Mouse (Mus musculus) heart, adult 2 months (tissue): Measurements from ENCODE around the gene Mettl25. TPM values are rescaled to one million over a fixed set of nuclear protein-coding genes. Genes with fewer than 3 reads are reported as not detected.

Experiments used
- DNase-seq, 2 experiments: peaks; one replicate each; pipeline ENCODE4 v3.0.0; 2021
- H3K27ac ChIP-seq: fragments of 200-600 bp; 2 replicates; pipeline ENCODE4 v1.8.1; 2022
- H3K27me3 ChIP-seq: fragments of 200-500 bp; 2 replicates; pipeline ENCODE4 v1.6.1; 2012; ENCODE audit warnings: mild to moderate bottlenecking, low read length, inconsistent platforms, mixed read lengths; ENCODE audit not compliant: control insufficient read depth, insufficient read depth
- H3K36me3 ChIP-seq: fragments of 200-500 bp; 2 replicates; pipeline ENCODE4 v1.6.1; 2012; ENCODE audit warnings: low read length, inconsistent platforms; ENCODE audit not compliant: control insufficient read depth, insufficient read depth
- H3K4me1 ChIP-seq: fragments of 200-500 bp; 2 replicates; pipeline ENCODE4 v1.6.1; 2011; ENCODE audit warnings: low read length; ENCODE audit not compliant: control insufficient read depth, insufficient read depth
- H3K4me3 ChIP-seq: fragments of 200-600 bp; 2 replicates; pipeline ENCODE4 v1.8.1; 2022
- H3K79me2 ChIP-seq: fragments of 200-500 bp; replicated peaks from 2 replicates; pipeline ENCODE4 v1.6.1; 2012; ENCODE audit warnings: mild to moderate bottlenecking, inconsistent platforms, low read length, moderate library complexity, mixed read lengths; ENCODE audit not compliant: control insufficient read depth, insufficient read depth
- H3K9ac ChIP-seq: fragments of 200-500 bp; 2 replicates; pipeline ENCODE4 v1.6.1; 2012; ENCODE audit warnings: low read depth, mild to moderate bottlenecking, control low read depth, inconsistent platforms, low read length, mixed read lengths
- CTCF ChIP-seq: fragments of 200-600 bp; IDR thresholded peaks from 2 replicates; pipeline ENCODE4 v1.8.1; 2022; ENCODE audit warnings: antibody characterized with exemption, mild to moderate bottlenecking, moderate library complexity
- EP300 ChIP-seq: fragments of 200-500 bp; IDR thresholded peaks from 2 replicates; pipeline ENCODE4 v1.6.1; 2011; ENCODE audit warnings: low read depth, low read length, control low read depth; ENCODE audit not compliant: insufficient read depth
- POLR2A ChIP-seq: fragments of 200-500 bp; IDR thresholded peaks from 2 replicates; pipeline ENCODE4 v1.6.1; 2011; ENCODE audit warnings: mild to moderate bottlenecking, low read depth, low read length, control low read depth; ENCODE audit not compliant: insufficient read depth
- WGBS: fragments of 180-500 bp; shearing (Covaris S2); methylation state at CpG from one replicate; pipeline ENCODE4 v1.1.7; 2018; 5-methylcytosine and 5-hydroxymethylcytosine counted together
- intact Hi-C: fragments of 180-260 bp; cut with DNase I; formaldehyde crosslinking; loops from one replicate; pipeline ENCODE4 v1.15.1; 2025
- polyA plus RNA-seq: library from polyadenylated mRNA; depleted of rRNA; stranded (reverse); fragments of >200 nt; gene quantifications from 2 replicates; pipeline ENCODE4 v1.2.3, GENCODE M21; 2012
- total RNA-seq, 2 experiments: library from RNA; stranded (reverse); gene quantifications; 2 replicates each; pipeline ENCODE4 v1.2.3; 2021

Mettl25 gene
- total and polyA plus RNA-seq, 3 experiments, result 2.0 to 4.2 (median 3.9) TPM

GRCm38 (mm10) chr10:105834627-105835228 lies 6.5 kb downstream of the Mettl25 start:
- Histone ChIP-seq H3K79me2 (peaks cover 2% of the 10 kb centered on the region; the same call in 1 of the 2 replicates), H3K4me1 (no peaks in the 10 kb centered on the region), H3K27ac (no peak overlapping the region), H3K36me3 (no peaks in the 10 kb centered on the region; the same call in 1 of the 2 replicates), H3K4me3 (no peak overlapping the region), H3K9ac (no peak overlapping the region), H3K27me3 (no peaks in the 10 kb centered on the region)
- TF ChIP-seq CTCF (peak; percentile 61), POLR2A (no peak), EP300 (no peak)
- WGBS, result 65% methylated on average over 10 of the region's 10 CpGs
- no peak for DNase-seq
- intact Hi-C loops, result no loop called here

- intact Hi-C loops, result no loop called here
- H3K4me3 ChIP-seq, result no peak overlapping the region
- H3K79me2 ChIP-seq, result no peaks in the 10 kb centered on the region; the same call in 1 of the 2 replicates
- H3K9ac ChIP-seq, result no peak overlapping the region
- no peak overlapping the region for H3K27ac ChIP-seq
- 88% methylated on average over 7 of the region's 7 CpGs for WGBS
- no peaks in the 10 kb centered on the region for H3K4me1 ChIP-seq
- TF ChIP-seq POLR2A, result no peak
- no peak for TF ChIP-seq CTCF
- TF ChIP-seq EP300, result no peak
- H3K36me3 ChIP-seq, result no peaks in the 10 kb centered on the region
- no peak for DNase-seq
- H3K27me3 ChIP-seq, result no peaks in the 10 kb centered on the region
These were observed 34.7 kb downstream of the Mettl25 start for GRCm38 (mm10) chr10:105806259-105807010.

GRCm38 (mm10) chr10:105803461-105803860 lies 37.7 kb downstream of the Mettl25 start:
- no peaks in the 10 kb centered on the region; the same call in 1 of the 2 replicates for H3K79me2 ChIP-seq
- H3K27ac ChIP-seq, result no peak overlapping the region
- H3K9ac ChIP-seq, result no peak overlapping the region
- WGBS, result 83% methylated on average over 2 of the region's 2 CpGs
- H3K4me1 ChIP-seq, result no peaks in the 10 kb centered on the region
- no peak overlapping the region for H3K4me3 ChIP-seq
- no peaks in the 10 kb centered on the region for H3K27me3 ChIP-seq
- intact Hi-C loops, result no loop called here
- TF ChIP-seq POLR2A, result no peak
- no peak for TF ChIP-seq EP300
- TF ChIP-seq CTCF, result no peak
- DNase-seq, result no peak
- no peaks in the 10 kb centered on the region for H3K36me3 ChIP-seq

- H3K9ac ChIP-seq, result no peak overlapping the region
- H3K4me3 ChIP-seq, result no peak overlapping the region
- H3K79me2 ChIP-seq, result no peaks in the 10 kb centered on the region; the same call in 1 of the 2 replicates
- intact Hi-C loops, result no loop called here
- DNase-seq, result no peak
- H3K36me3 ChIP-seq, result no peaks in the 10 kb centered on the region
- H3K27me3 ChIP-seq, result no peaks in the 10 kb centered on the region
- TF ChIP-seq POLR2A (no peak), CTCF (no peak), EP300 (no peak)
- H3K27ac ChIP-seq, result no peak overlapping the region
- WGBS, result 91% methylated on average over 6 of the region's 6 CpGs
- H3K4me1 ChIP-seq, result no peaks in the 10 kb centered on the region
These were observed 39.0 kb downstream of the Mettl25 start for GRCm38 (mm10) chr10:105802132-105802531.

DNA sequence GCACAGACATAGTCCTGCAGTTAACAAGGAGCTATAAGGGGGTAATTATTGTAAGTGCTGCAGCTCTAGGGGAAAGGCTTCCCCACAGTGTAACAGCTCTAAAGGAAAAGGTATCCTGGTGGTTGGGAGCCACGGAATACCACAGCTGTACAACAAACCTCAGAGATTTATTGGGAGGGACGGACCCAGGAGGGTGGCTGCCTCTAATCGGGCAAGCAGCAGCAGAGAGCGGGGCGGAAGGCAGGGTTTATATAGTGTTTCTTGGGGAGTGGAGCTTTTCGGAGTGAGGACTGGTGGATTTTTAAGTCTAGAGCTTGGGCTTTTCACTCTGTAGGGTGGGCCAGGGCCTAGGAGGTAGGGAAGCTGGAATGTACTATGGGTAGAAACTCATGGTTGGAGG lies 40.0 kb downstream of the Mettl25 start:
- Histone ChIP-seq H3K4me3 (no peak overlapping the region), H3K27ac (no peak overlapping the region), H3K9ac (no peak overlapping the region), H3K79me2 (no peaks in the 10 kb centered on the region; the same call in 1 of the 2 replicates), H3K36me3 (no peaks in the 10 kb centered on the region), H3K27me3 (no peaks in the 10 kb centered on the region), H3K4me1 (no peaks in the 10 kb centered on the region)
- 89% methylated on average over 6 of the region's 6 CpGs for WGBS
- DNase-seq, result no peak
- intact Hi-C loops, result no loop called here
- no peak for TF ChIP-seq EP300
- TF ChIP-seq POLR2A, result no peak
- TF ChIP-seq CTCF, result no peak
